Mouse (Mus musculus) large intestine, adult 2 months (tissue): ENCODE data around the gene Rorb. TPM values are rescaled to one million over a fixed set of nuclear protein-coding genes. Genes with fewer than 3 reads are reported as not detected.

Source experiments
- DNase-seq: peaks from one replicate; pipeline ENCODE4 v3.0.0-alpha.2; 2012; ENCODE audit warnings: low read depth, low spot score
- WGBS: fragments of 180-500 bp; shearing (Covaris S2); methylation state at CpG from one replicate; pipeline ENCODE4 v1.1.7; 2018; 5-methylcytosine and 5-hydroxymethylcytosine counted together
- polyA plus RNA-seq: library from polyadenylated mRNA; depleted of rRNA; stranded (reverse); fragments of >200 nt; gene quantifications from 2 replicates; pipeline ENCODE4 v1.2.3, GENCODE M21; 2012

The Rorb gene
- polyA plus RNA-seq, 1 experiment: 0.01 TPM

DNA sequence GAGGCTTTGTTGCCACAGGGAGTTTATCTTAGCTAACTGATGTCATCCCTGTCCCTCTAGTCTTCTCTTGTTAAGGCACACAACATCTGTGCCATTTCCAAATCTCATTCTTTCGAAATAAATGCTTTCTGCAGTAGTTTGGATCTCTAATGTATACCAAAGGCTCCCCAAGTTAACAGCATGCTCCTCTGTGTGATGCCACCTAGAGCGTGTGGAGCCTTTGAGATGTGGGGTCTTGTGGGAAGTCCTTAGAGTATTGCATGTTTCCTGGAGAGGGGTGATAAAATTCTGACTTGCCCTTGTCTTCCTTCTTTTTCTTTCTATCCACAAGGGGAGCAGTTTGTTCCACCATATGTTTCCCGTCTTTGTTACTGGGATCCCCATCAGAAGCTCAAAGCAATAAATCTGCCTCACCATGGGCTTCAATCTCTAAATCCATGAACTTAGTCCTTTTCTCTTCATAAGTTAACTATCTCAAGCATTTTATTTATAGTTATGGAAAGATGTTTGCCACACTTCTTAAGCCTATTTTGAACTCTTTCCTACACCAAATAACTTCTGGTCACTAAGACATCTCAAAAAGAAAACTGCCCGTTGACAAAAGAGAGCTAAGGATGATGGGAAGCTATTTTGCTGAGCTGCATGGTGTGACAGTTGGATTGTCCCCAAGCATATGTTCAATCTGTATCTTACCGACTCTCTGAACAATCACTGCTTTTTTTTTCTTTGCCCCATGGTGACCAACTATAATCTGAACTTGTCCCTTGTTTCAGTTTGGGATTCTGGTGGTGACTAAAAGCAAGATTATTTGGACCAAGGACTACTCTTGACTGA, 76.3 kb downstream of the Rorb start:
- 69% methylated on average over 5 of the region's 5 CpGs for WGBS

GRCm38 (mm10) chr19:19033974-19034373, 77.0 kb downstream of the Rorb start:
- WGBS: 77% methylated on average over 3 of the region's 3 CpGs
- no peak for DNase-seq

More for the DNA sequence above, 76.3 kb downstream of the Rorb start:
- DNase-seq: no peak

GRCm38 (mm10) chr19:19005144-19005543, 105.9 kb downstream of the Rorb start:
- no peak for DNase-seq
- WGBS: 47% methylated on average over 6 of the region's 6 CpGs

DNA sequence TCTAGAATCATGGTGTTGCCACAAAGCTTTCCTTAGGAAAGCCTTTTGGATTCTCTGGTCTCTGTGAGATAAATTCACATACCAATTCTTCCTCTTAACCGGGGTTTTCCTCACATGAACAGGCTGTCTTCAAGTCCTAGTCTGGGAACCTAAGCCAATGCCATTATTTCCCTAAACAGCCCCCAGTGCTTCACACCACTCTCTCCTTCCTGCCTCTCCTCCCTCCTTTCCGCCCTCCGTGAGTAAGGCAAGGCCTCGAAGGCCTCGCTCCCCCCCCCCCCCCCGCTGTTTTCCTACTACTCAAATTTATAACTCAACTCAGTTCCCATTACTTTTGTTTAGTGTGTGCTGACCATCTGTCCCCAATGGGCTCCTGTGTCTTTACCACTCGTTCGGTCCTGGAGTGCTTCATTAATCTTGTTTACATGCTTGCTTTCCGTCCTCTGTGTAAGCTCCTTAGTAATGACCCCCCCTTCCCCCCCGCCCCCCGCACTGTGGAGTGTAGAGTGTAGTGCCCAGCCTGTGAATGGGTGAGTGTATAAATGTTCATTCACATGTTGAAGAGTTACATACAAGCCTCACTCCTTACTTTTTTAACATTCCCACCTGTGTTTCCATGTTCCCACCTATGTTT, 106.9 kb downstream of the Rorb start:
- DNase-seq: no peak
- 45% methylated on average over 10 of the region's 11 CpGs for WGBS

GRCm38 (mm10) chr19:18998966-18999365, 112.0 kb downstream of the Rorb start:
- no peak for DNase-seq
- WGBS: 88% methylated on average over 8 of the region's 8 CpGs

DNA sequence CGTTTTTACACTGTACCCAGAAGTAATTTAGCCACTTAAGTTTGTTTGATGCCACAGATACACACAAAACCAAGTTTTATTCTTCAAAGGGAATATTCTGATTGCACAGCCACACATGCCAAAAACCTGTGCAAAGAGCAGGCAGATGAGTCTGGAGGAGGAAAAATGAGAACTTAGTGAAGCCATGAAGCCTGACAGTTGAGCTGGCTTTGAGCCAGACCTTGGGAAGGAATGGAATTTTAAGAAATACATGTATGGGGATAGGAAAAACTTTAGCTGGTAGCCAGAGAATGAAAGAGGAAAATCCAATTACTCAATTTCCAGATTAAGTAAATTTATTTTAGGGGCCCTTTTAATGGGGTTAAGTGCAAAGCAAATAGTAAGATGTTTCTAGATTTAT, 113.3 kb downstream of the Rorb start:
- 43% methylated on average over 1 of the region's 1 CpGs for WGBS

DNA sequence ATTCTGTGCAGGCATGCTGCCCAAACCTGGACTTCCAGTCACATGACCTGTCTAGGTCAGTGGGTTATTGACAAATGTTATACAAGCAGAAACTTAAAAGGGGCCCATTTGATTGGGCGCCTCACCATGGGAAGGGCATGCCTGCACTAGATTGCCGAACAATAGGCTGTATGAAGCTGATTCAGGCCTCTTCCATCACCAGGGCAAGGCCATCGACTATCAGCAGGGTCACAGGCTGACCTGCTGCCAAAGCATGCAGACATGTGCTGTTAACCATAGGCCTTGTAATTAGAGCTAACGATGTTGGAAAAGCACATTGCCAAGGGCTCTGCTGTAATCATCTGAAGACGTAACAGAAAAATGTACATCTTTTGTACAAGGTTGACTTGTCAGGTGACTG, 131.0 kb downstream of the Rorb start:
- no peak for DNase-seq
- WGBS: 67% methylated on average over 5 of the region's 5 CpGs

More for the DNA sequence above, 113.3 kb downstream of the Rorb start:
- DNase-seq: no peak

- WGBS: 52% methylated on average over 5 of the region's 5 CpGs
- peak; percentile 19 for DNase-seq
Observed at GRCm38 (mm10) chr19:18974796-18975660, 136.0 kb downstream of the Rorb start.

DNA sequence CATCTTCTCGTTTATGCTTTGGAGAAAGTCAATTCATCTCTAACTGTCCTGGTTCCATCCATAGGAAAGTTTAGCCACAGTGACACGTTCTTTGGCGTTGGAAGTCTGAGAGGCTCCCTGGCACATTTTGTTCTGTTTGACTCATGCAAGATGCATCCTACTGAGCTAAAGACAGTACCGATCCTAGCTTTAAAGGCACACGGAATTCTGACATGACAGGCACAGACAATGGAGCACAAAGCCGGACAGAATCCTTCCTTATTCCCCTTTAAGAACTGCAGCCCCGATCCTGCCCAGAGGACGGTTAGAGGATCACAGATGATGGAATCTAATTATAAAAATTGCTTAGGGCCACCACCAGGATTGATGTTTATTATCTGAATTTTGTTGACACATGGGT, 141.6 kb downstream of the Rorb start:
- 73% methylated on average over 8 of the region's 8 CpGs for WGBS
- no peak for DNase-seq

- no peak for DNase-seq
- 62% methylated on average over 4 of the region's 4 CpGs for WGBS
Observed at GRCm38 (mm10) chr19:18967307-18967706, 143.7 kb downstream of the Rorb start.

- 43% methylated on average over 3 of the region's 3 CpGs for WGBS
Observed at GRCm38 (mm10) chr19:18959862-18960261, 151.1 kb downstream of the Rorb start.

GRCm38 (mm10) chr19:18952806-18953205, 158.2 kb downstream of the Rorb start:
- WGBS: 85% methylated on average over 3 of the region's 3 CpGs

More at GRCm38 (mm10) chr19:18959862-18960261, 151.1 kb downstream of the Rorb start:
- no peak for DNase-seq

GRCm38 (mm10) chr19:18947193-18947592, 163.8 kb downstream of the Rorb start:
- 52% methylated on average over 3 of the region's 3 CpGs for WGBS
- no peak for DNase-seq

More at GRCm38 (mm10) chr19:18952806-18953205, 158.2 kb downstream of the Rorb start:
- no peak for DNase-seq

DNA sequence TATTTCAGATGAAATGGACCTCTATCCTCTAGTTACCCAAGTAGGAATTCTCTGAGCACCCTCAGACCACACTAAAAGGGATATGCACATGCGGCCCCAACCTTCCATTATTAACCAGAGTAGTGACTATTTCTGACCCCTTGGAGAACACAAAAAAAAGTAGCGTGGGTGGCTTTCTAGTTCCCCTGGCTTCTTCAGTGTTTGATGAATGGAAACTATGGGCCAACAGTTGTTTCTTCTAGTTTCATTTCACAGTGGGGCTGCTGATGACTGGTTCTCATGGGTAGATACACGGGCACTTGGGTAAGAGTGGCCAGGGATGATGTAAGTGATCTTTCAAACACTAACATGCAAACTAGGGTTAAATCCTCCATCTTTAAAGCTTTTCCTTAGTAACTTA, 165.7 kb downstream of the Rorb start:
- DNase-seq: no peak
- WGBS: 85% methylated on average over 3 of the region's 3 CpGs

- WGBS: 52% methylated on average over 6 of the region's 6 CpGs
- no peak for DNase-seq
Observed at GRCm38 (mm10) chr19:18941391-18941790, 169.6 kb downstream of the Rorb start.

- DNase-seq: no peak
Observed at GRCm38 (mm10) chr19:18911755-18912340, 199.1 kb downstream of the Rorb start.

DNA sequence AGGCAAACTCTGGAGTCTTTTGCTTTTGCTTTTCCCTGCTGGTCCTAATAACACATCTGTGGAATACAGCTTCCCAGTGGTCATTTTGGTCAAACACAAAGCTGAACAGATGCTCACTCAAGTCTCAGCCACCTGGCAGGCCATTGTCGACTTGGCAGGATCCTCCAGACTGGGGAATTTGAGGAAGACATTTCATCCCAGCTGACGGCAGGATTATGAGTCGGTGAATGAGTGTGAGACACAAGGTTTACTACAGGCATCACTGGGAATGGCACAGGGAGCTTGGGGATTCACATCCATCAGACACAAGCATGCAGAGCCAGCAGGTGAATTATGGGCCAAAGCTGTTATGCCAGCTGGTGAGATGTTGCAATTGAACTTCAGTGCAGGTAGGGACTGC, 201.4 kb downstream of the Rorb start:
- DNase-seq: no peak
- WGBS: 68% methylated on average over 3 of the region's 3 CpGs

- peak; percentile 36 for DNase-seq
- WGBS: 17% methylated on average over 3 of the region's 3 CpGs
Observed at GRCm38 (mm10) chr19:18905511-18905910, 205.5 kb downstream of the Rorb start.

GRCm38 (mm10) chr19:18902694-18903067, 208.3 kb downstream of the Rorb start:
- WGBS: 30% methylated on average over 6 of the region's 6 CpGs
- no peak for DNase-seq
